Mouse (Mus musculus): Measurements from ENCODE around the gene Dnajb8.

Dnajb8 gene

DNA sequence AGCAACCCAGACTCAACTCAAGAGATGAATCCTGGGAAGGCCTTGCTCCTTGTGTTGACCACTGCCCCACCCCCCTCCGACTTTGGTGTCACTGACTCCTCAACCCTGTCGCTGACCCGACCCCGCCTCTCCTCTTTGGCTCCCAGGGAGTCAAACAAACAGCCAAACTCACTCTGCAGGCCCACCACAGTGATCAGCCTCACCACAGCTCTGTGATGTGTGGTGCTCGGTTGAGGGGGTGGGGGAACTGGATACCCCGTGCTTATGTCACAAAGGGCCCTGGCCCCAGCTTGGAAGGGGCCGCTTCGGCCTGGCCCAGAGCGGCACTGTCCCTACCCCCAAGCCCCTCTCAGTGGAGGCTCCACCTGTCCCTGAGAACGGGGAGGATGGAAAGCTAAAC lies at the start of gene Dnajb8:
TSS of gene Dnajb8 (plus strand) at position 301 of the 400 bp plus-strand sequence.
- no peak for DNase-seq

GRCm38 (mm10) chr6:88174191-88174590 lies 47.9 kb upstream of the Dnajb8 start:
- DNase-seq: no peak

- no peak for DNase-seq
These were observed 47.4 kb upstream of the Dnajb8 start for GRCm38 (mm10) chr6:88174676-88175075.

- no peak for DNase-seq
These were observed 37.4 kb upstream of the Dnajb8 start for GRCm38 (mm10) chr6:88184671-88185070.

DNA sequence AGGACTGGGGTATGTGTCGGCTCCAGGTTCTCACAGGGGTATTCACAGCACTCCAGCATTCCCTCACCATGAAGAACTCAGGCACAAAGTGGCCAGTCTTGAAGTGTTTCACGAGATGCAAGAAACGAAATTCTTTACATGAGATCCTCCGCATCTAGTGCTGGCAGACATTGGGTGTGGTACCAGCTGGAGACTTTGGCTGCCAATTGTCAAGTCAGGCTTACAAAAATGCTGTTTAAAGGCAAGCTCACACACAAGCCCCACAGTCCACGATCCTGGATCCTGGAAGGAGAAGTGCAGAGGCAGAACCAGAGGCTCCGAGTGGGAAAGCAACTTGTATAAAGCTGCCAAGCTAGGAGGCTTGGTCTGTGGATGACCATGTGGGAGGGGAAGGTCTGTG lies 33.9 kb upstream of the Dnajb8 start:
- no peak for DNase-seq

DNA sequence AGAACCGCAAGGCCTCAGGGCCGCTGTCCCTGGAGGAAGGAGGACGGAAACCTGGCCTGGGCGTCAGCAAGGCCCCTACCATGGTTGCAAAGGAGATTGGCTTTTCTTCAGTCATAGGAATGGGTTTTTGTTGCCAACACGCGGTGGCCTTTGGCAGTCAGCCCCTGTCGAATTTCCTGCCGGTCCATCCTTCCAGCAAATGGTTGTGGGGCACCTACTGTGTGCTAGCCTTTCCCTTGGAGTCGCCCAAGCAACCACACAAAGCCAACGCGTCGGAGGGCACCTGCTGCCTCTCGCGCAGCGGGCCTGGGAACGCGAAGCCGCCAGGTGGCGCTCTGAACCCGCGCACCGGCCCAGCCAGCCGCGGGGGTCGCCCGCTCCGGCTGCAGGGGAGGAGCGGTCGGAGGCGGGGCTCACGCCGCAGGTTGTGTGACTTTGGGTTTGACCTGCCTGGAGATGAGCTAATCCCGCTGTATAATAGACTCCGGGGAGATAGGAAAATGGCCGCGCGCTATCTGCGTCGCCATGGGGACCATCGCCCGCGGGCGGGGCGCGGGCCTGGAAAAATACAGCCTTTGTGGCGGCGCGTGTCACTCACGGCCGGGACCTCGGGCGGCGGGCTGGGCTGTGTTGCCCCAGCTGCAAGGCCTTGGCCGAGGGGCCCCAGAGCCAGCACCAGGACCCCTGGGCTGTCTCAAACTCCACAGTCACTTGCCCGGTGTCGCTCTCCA lies 32.6 kb upstream of the Dnajb8 start:
- peak; percentile 73 for DNase-seq

- DNase-seq: no peak
These were observed 32.1 kb upstream of the Dnajb8 start for GRCm38 (mm10) chr6:88190043-88190309.

DNA sequence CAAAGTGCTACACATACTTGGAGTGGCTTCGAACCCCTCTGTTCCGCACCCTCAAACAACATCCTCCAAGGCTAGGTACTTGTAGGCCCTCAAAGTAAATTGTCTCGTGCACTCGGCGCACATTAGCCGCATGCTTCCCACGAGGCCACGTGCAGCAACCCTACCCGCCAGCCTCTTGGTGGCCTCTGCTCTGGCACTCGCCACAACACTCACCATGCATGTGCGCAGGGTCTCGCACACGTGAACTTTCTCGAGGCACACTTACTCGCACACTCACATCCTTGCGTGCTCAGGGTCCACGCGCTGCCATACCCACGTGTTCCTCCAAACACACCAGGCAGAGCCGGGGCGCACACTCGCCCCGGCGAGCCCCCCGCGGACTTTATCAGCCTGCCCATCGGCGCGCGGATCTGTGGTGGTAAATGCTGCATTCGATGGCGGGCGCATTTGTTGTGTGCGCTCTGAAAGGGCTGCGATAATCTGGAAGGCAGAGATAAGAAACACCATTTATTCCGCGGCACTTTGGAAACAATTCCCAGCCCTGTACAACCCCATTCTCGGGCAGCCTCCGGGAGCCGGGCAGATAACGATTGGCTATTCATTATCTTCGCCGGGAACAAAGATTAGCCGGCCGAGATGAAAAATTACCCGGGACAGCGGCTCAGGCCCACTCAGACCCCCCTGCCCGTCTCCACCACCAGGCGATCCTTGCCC lies 31.6 kb upstream of the Dnajb8 start:
- no peak for DNase-seq

- no peak for DNase-seq
These were observed 31.1 kb upstream of the Dnajb8 start for GRCm38 (mm10) chr6:88191024-88191365.

GRCm38 (mm10) chr6:88191411-88192070 lies 30.5 kb upstream of the Dnajb8 start:
- DNase-seq: no peak

GRCm38 (mm10) chr6:88192756-88193155 lies 29.3 kb upstream of the Dnajb8 start:
- no peak for DNase-seq

DNA sequence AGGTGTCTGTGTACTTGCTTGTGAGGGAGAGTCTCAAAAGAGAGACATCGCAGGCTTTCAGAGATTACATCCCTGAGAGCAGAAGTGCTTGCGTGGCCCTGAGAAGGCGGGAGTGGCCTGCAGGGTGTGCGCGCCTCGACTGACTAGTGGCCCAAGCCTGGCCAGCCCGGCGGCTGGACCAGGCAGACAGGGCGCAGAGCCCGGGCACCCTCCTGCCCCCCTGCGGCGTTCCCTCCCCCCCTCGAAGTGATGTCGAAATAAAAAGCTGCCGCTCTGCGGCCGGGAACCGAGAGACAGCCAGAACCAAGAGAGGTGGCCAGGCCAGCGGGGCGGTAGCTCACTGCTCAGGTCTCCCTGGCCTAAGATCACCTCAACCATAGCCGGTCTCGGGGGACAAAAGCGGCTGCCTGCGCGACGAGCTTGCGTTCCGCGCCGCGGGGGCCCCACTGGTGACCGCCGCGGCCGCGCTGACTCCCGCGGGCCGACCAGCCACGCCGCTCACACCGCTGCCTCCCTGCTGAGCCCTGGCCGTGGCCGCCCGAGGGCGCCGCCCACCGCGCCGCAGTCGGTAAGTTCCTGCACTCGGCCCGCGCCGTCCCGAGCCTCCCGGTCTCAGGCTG lies 28.5 kb upstream of the Dnajb8 start, which contains the start of gene Gata2:
TSS of gene Gata2 (plus strand) at position 459 of the 620 bp plus-strand sequence.
- no peak for DNase-seq

DNA sequence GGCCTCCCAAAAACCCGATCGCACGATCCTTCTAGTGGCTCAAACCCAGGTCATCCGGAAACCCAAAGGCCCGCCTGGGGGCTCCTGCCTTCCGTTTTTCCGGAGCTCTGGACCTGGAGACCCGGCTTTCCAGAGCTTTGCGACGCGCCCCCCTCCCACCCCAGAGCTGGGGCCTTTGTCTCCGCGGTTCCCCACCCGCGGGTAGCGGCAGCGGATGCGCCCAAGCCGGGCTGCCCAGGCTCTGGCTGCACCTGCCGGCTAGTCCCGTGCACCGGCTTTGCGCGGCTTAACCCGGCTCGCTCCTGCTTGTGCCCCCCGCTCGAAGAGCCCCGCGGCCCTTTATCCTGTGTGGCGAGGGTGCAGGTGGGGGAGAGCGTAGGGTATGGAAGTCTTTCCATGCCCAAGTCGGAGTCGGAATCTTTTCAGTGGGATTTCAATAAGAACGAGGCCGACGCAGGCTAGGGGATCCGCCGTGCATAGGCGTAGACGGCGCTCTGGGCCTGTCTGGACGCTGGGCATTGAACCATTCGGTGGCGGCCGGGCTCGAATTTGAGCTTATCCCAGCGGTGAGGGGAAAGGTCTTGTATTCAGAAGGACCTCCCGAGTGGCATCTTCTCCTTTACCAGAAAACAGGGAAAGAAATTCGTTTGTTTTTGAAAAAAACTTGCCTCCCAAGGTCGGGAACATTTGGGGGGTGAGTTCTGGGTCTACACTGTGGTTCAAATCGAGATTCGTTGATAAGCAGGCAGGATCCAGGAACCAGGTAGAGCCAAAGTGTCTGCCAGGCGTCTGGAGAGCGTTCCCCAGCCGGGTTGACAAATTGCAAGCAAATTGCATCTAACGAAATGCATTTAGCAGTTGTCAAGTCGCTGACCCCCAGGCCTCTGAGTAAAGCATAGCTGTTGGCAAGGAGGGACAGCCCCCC lies 27.8 kb upstream of the Dnajb8 start:
- no peak for DNase-seq

- no peak for DNase-seq
These were observed 27.1 kb upstream of the Dnajb8 start for GRCm38 (mm10) chr6:88194978-88195325.

- DNase-seq: no peak
These were observed 25.9 kb upstream of the Dnajb8 start for GRCm38 (mm10) chr6:88196054-88196732.

DNA sequence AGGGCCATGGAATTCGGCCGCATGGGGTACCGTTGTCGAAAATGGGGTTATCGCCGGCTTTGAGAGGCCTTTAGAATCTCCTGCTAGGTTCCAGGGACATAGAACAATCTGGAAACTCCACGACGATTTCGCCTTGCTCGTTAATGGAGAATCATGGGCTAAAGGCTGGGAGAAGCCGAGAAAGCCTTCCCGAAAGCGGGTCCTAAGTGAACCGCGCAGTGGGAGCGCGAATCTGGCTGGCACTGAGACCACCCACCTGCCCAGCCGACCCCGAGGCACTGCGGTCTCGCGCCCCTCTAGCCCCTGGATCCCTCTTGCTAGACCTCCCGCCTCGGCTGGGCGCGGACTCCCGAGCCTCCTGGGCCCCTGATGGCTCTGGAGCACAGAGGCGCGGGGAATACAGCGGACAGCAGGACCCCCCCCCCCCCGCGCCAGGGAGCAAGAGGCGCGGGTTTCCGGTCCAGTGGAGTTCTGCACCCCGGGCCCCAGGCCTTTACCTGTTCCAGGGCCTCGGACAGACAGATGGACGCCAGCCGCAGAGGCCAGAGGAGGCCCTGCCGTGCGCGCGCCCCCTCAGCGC lies 25.2 kb upstream of the Dnajb8 start:
- DNase-seq: no peak

- no peak for DNase-seq
These were observed 24.6 kb upstream of the Dnajb8 start for GRCm38 (mm10) chr6:88197313-88198069.

DNA sequence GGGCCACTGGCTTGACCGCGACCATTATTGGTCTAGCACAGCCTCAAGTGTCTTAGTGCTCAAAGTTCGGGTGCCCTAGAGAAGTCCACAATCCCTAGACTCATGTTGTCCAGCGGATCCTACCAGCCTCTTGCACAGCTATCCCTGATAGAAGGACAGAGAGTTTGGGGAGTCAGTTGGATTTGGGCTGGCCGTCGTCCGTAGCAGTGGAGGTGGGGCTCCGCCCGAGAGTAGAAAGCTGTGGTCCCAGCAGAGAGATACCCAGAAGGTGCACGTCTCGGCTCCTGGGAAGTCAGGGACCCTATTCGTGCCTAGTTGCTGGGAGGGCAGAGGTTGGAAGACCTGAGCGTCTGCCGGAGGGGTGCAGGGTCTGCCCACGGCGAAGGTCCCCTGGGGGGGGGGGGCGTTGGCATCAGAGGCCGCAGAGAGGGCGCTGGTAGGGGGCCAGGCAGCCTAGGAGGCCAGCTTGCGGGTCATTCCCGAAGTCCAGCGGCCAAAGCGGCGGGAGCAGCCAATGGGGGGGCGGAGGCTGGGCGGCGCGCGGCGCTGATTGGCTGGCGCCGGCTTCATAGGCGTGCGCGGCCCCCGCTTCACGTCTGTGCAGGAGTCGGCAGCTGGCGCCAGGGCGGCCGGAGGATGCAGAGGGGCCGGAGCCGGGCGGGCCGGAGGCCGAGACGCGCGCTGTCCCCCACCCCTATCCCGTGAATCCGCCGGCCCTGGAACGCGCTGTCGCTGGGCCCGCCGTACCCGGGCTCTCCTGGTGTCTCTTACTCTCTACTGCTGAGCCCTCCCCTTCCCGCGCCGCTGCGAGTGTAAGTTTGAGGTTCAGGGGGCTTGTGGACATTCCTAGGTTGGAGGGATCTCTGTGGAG lies 23.8 kb upstream of the Dnajb8 start:
- no peak for DNase-seq

- no peak for DNase-seq
These were observed 22.9 kb upstream of the Dnajb8 start for GRCm38 (mm10) chr6:88199001-88199717.
